Mouse (Mus musculus) cerebellum, adult 18-20 months (tissue): ENCODE results near the gene Ptprb.

Experiments used
- DNase-seq, 2 experiments: peaks; one replicate each; pipeline ENCODE4 v3.0.0; 2021

Gene Ptprb

DNA sequence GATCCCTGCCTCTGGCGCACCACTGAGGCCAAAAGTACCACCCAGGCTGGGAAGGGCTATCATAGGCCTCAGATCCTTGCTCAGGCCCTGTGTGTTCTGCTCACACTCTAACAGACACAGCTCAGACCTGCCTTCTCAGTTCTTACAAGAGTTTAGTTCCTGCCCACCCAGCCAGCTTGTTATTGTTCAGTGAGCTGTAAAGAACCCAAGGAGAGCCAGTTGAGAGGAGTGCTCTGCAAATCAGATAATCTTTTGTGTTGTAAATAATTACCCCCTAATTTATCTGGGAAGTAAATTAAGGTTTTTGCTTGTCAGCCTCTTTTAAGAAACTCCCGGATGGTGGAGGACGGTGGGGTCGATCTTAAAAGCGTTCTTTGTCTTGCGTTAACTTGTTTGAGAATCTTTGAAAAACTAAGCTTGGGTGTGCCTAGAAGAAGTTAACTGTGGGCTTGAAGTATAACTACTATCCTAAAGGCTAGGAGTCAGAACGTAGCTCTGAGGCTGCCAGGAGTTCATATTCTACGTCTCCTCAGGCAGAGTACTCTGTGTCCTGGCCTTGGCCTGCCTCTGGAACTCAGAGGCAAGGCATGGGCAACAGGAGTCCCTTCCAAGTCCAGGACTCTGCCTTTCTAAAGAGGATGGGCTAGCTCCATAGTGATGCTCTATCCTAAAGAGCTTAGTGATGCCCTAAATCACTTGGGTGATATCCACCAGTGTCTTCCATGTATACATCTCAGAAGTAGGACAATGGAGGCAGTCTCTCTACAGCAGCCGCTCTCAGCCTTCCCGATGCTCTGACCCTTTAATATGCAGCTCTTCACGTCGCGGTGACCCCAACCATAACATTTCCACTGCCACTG lies 107.7 kb downstream of the Ptprb start:
- no peak for DNase-seq

- no peak for DNase-seq
These were observed 109.1 kb downstream of the Ptprb start for GRCm38 (mm10) chr10:116384401-116384800.

- peak; percentile 23 to 33 for DNase-seq
These were observed 111.1 kb downstream of the Ptprb start for GRCm38 (mm10) chr10:116386391-116386885.

DNA sequence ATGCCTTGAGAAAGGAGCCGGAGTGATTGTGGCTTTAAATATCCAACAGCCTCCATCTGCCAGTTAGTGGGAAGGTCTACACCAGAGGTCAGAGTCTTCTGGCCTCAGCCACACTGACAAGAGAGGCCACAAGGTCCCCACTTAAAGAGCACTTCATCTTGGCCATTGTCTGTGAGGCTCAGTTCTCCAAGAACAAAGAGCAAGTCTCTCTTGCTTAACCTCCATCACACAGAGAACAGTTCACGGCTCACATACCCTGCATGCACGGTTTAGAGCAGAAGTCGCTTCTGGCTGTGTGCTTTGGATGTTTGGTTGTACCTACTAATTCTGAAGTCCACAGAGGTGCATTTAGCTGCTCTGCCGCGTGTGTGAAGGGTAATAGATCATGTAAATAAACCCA lies 113.5 kb downstream of the Ptprb start:
- DNase-seq, result no peak

GRCm38 (mm10) chr10:116393790-116394475 lies 118.6 kb downstream of the Ptprb start:
- no peak for DNase-seq

- no peak for DNase-seq
These were observed 119.3 kb downstream of the Ptprb start for GRCm38 (mm10) chr10:116394585-116394984.

DNA sequence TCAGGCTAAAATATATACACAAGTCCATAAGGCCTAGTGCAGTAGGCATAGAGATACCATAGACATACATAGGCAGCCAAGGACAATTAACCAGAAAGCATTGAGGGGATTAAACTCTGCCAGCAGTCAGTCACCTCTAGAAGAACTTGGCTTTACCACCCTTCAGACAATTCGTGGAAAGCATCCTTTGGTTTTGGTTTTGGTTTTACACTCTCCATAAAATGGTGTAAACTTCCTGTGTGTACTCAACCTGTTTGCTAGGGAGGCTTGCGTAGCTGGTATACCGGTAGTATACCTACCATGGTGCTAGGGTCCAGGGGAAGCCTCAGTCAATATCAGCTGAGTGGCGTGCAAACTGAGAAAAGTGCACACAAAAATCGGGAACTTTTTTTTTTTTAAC lies 121.0 kb downstream of the Ptprb start:
- no peak for DNase-seq

DNA sequence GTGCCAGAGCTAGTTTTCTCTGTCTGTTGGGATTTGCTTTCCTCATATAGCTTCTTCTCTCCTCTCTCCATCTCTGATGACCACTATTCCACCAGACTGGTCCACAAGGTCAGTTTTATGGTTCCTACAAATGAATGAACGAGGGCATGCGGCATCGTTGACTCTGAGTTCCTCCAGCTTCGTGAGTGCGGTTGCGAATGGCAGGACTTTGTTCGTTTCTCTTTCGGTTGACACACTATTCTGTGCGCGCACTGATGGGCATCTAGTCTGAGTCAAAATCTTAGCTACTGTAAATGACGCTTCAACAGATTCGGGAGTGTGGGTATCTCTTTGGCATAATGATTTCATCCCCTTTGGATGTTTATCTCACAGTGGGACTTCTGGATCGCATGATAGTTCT lies 121.6 kb downstream of the Ptprb start:
- DNase-seq, result no peak

- DNase-seq, result no peak
These were observed 122.2 kb downstream of the Ptprb start for GRCm38 (mm10) chr10:116397573-116397972.

DNA sequence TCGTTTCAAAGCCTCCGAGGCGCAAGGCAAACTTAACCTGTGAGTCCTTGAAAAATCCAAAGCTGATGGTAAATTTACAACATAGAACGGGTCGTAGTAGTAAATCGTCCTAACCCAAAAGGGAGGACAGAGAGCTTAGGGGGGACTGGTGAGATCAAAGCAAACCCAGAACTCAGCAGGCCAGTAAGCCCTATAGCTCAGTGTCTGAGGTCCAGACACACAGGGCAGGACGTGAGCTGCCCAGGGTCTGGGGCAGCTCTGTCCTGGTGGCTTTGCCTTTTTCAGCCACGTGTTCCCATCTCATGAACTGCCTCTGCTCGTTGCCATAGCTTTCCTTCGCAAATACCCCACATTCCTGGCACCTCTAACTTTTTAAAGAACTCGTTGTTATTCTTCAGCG lies 122.7 kb downstream of the Ptprb start:
- no peak for DNase-seq

GRCm38 (mm10) chr10:116402742-116403425 lies 127.6 kb downstream of the Ptprb start:
- peak in 1 of 2 experiments; percentile 46 for DNase-seq

GRCm38 (mm10) chr10:116403679-116404078 lies 128.4 kb downstream of the Ptprb start:
- no peak for DNase-seq

DNA sequence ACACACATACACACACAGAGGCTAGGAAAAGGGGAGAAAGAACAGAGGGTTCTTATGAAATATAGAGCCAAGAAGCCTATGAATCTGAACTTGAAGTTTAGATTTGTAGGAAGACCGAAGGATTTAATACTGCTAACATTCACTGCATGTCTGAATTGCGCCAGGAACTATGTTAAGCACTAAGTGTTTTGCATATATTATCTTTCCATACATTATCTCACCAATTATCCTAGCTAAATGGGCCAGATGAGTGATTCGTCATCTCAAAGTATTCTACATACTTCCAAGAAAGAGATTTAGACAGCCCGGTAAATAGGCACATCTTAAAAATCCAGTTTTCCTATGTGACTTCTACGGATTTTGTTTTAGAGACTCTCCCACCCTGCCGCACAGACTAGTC lies 129.7 kb downstream of the Ptprb start:
- no peak for DNase-seq

DNA sequence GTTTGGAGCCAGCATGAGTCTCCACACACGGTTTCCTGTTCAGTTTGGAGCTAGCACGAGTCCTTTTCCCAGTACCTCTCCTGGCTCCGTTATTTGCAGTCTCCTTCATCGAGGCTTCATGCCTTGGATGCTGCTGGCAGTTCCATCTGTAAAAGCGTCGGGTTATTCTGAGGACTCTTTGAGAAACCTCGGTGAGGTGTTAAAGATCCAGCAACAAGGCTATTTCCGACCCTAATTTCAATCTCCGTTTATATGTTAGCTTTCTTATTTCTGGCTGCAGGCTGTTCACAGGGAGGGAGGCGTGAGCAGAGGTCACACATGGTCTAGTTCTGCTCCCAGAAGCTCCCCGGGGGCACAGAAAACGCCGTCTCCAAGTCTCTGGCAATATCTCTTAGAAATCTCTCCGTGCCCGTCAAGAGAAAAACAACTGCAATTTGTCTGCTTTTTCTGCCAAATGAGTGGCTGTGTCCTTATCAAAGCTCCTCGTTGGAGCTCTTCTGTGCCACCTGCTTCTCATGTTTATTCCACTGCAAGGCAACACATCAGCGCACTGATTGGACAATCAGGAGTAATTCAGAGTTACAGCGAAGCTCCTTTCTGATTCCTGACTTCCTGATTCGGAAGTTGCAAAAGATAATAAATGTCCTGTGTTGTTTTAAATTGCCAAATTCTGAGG lies 132.5 kb downstream of the Ptprb start:
- DNase-seq, result no peak

DNA sequence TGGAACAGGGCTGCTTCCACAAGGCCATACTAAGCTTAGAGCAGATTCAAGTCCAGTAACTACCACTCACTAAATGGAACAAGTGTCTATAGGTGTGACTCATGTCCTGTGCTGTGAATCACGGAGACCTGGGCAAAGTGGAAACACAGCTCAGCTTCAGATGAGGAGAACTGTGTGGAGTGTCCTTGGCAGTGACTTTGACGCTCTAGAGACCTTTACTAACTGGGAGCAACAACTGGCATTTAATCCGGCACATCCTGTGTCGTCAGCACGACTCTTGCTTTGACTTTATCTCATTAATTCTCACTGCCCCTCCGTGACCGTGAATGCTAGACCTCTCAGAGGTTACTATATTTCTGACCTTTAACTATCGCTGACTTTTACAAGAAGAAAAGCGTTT lies 135.5 kb downstream of the Ptprb start:
- DNase-seq, result no peak

DNA sequence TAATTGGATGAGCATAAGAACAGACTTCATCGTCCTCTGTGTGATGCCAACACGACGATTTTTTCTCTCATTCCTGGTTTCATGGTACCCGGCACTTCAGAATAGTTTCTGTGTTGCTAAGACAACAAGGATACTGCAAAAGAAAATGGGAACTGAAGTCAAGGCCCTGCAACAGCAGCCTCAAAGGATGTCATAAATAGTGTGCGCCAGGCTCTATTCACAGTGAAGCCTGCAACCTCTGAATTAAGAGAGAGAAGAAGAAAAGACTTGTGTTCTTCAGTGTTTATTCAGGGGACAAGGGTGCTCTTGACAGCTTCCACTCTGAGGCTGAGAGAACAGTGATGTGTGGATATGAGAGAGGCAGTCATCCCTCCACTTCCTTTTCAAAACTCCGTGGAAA lies 140.8 kb downstream of the Ptprb start:
- DNase-seq, result no peak

DNA sequence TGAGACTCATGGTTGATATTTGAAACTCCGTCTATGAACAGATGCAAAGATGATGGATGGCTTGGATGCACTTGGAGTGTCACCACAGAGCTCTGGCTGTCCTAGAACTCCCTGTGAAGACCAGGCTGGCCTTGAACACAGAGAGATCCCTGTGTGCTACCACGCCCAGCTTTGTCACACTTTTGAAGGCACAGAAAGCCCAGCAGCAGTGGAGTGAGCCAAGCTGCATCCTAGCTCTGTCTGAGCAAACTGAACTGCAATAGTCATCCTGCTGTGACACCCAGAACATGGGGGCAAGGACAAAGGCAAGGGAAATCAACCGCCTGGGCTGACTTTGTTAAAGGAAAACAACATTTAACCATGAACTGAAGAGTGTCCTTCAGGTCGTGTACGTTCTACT lies 141.4 kb downstream of the Ptprb start:
- DNase-seq, result no peak

DNA sequence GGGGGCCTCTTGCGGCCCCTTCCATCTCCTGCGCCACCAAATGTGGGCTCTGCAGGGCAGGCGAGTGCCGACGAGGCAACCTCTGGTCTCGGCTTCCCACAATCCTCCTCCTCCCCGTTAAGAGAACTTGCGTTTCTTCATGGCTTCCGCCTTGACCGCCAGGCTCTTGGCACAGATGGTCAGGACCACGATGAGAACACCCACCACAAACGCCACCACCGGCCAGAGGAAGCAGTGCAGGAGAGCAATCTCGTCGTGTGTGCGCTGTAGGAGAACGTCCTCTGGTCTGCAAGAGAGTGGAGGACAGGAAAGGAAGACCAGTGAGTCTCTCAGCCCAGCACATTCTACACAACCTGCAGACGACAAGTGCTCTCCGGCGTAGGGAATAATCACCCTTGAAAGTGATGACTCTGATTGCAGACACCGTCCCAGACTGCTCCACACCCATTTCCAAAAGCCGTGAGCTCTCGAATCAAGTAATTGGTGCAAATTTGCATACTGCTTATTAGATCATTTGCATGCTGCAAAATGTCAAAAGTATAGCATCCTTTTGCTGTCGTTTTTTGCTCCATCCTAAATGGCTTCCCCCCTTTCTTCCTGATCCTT lies 142.9 kb downstream of the Ptprb start:
- no peak for DNase-seq

DNA sequence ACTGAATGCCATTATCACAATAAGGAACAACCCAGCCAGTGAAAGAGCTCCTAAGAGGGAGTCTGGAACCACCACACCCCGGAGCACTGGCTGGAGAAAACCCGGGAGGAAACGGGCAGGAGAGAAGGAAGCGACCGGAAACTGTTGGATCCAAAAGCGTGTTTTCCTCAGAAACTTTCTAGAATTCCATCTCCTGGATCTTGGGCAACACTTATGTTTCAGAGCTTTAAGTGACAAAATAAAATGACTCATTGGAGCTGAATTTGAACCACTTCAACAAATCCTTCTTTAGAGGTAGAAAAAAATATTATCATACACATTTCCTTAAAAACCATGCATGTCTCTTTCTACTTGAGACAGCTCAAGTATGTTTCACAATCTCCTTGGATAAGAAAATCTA lies 145.7 kb downstream of the Ptprb start:
- DNase-seq, result no peak

DNA sequence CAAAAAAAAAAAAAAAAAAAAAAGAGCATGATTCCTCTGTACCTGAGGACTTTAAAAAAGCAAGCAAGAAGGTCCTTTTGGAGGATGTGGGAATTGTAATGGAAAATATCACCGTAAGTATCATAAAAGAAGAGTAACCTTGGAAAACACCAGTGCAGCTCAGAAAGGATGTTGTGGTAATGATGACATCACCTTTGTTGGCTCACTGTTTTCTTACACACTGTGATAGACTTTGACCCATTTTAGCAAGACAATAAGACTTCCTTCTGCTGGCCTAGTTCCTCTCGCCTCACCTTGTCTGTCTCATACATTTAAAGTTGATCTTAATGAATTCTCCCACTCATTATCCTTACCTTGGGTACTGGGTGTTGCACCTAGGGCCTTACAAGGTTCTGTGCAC lies 147.2 kb downstream of the Ptprb start:
- DNase-seq, result no peak

- peak; percentile 46 to 54 for DNase-seq
These were observed 149.6 kb downstream of the Ptprb start for GRCm38 (mm10) chr10:116424921-116425320.

- DNase-seq, result no peak
These were observed 150.9 kb downstream of the Ptprb start for GRCm38 (mm10) chr10:116426176-116426575.
